Mouse (Mus musculus) heart, postnatal 0 days (tissue): Measurements from ENCODE around the gene Pcare.

ENCODE experiments used
- CTCF ChIP-seq: IDR thresholded peaks from 2 replicates; pipeline ENCODE4 v1.5.1; 2016; ENCODE audit warnings: antibody characterized with exemption, control low read depth, low read depth
- EP300 ChIP-seq: IDR thresholded peaks from 2 replicates; pipeline ENCODE4 v1.6.1; 2016; ENCODE audit warnings: antibody characterized with exemption, low read depth

DNA sequence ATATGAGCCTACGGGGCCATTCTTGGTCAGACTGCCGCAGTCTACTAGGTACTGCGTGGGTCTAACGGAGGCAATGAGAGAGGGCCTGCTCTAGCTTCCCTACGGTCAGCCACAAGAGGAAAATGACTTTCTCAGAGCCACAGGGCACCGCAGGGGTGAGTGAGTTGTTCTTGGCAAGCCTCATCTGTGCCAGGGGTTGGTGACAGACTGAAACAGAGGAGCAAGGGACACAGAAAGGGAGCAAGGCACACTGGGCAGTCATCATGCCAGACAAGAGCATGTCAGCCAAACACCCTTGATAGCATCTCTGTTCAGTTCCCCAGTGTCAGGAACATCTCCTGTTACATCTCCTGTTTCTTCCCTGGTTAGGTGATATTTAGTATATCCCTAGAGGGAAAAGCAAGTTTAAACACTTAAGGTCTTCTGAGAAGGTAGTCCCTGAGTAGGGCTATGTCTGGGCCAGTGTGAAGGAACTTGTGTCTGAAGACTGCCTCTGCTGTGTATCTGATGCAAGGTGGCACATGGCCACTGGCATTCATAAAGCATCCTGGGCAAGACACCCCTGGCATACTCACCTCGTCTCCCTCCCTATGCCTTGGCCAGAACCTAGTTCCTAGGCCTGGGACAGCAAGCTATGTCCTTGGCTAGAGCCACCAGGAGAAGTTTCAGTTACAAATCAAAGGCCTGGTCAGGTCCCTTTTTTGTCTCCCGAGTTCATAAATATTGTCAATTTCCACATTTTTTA lies 34.6 kb downstream of the Pcare start:
- TF ChIP-seq CTCF (no peak), EP300 (no peak)
